Mouse (Mus musculus): ENCODE results near the gene Il27ra.
"Not testable (repeated sequence)": the region's sequence is repeated elsewhere in the genome, so short reads cannot be mapped to it uniquely, and the experiment has no call there.

Il27ra gene

DNA sequence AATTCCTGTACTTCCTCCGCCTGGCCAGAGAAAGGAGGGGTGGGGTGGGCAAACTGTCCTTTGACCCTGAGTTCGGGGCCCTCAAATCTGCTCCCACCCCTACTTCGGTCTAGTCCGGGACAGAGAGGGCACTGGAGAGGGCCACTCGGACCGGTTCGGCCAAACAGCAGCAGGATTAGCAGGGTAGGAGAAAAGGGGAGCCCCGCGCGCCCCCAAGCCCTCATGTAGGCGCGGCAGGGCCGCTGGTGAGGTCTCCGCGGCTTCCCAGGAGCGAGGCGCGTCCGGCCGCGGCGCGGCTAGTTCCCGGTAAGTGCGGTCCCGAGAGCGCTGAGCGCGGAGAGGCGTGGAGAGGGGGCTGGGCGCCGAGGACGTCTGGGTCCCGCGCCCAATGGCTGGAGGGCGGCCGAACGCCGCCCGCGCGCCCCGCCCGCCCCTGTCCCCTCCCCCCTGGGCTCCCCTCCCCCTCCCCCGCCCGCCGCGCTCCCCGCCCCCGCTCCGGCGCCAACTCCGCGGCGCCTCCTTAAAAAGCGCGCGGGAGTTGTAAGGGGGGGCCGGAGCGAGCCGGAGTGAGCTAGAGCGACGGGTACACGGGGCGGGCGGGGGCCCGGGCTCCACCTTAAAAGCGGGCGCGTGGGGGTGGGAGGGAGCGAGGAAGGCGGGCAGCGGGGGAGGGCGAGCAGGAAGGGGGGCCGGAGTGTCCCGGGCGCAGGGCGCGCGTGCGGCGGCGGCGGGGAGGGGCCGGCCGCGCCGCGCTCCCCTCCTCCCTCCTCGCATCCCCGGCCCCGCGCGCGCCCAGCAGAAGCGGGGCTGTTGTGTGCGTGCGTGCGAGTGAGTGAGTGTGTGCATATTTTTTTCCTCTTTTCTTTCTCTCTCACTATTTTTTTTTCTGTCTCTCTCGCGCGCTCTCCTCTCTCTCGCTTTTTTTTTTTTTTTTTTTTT lies 45.6 kb downstream of the Il27ra start:
- DNase-seq (ENCODE audit: low read depth, low spot score): peak; percentile 91

DNA sequence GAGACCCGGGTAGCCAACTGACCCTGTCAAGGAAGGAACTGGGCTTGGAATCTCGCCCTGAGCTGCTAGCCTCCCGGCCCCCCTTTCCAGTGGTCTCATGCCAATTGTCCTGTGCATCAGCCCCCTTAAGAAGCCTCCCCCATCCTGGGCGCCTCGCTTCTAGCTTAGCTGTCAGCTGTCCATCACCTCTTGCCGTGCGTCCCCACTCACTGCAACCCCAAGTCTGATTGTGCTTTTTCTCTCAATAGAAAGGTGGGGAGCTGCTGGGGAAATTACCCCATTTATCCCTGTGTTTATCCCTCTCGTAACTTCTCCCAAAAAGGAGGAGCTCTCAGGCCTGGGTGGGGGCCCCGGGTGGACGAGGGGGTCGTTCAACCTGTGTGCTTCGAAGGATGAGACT lies 46.4 kb downstream of the Il27ra start:
- DNase-seq (ENCODE audit: low read depth, low spot score): no peak

DNA sequence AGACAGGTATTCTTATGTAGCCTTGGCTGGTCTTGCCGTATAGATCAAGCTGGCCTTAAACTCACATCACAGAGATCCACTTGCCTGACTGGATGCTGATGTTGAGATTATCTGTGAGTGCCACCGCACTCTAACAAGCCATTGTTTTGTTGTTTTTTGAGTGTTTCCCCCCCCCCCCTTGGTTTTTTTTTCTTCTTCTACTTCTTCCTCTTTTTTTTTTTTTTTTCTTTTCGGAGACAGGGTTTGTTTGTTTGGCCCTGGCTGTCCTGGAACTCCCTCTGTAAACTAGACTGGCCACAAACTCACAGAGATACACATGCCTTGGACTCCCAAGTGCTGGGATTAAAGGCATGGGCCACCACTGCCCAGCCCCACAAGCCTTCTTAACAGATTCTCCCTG lies 48.4 kb downstream of the Il27ra start:
- no peak for DNase-seq (ENCODE audit: low read depth, low spot score)

DNA sequence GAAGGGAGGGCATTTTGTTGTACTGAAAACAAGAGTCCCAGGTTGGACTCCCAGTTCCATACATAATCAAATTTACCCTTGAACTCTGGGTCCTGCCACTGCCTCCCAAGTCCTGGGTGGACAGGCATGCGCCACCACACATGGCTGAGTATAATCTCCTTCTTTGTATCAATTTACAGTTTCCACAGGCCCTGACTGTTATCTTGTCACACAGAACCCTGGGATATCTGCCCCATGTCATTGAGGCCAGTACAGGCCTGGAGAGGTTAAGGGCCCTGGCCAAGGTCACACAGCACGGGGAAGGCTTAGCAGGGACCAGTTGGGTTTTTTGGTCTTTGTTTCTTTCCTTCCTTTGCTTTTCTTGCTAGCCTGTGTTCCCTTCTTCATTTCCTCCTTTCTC lies 49.9 kb downstream of the Il27ra start:
- DNase-seq (ENCODE audit: low read depth, low spot score): no peak

DNA sequence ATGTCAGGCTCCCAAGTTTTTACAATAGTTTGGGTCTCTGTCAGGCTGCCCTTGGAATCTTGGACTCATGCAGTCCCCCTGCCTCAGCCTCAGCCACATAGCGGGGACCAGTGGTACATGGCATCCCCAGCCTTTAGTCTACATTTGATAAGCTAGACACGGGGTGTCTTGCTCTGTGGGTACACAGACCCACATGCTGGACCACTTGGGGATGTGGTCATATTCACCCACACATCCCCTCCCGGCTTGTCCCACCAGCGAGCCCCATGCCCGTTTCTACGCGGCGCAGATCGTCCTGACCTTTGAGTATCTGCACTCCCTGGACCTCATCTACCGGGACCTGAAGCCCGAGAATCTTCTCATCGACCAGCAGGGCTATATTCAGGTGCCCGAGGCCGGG lies 52.2 kb downstream of the Il27ra start:
- no peak for DNase-seq (ENCODE audit: low read depth, low spot score)

DNA sequence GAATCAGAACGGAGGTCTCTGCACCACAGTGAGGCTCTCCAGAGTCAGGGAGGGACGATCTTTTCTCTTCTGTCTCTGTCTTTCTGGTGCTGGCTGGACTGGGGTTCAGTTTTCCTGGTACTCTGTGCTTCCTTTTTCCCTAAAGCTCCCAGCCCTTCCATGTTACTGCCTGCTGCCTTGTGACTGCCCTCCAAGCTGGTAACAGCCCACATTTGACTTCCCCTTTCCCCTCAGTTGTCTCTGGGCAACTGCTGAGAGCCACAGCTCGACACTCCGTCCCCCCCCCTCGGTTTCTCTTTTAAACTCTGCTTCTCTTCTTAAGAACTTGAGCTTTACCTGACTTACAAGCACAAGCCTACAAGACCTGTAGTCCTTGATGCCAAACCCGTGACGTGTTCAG lies 53.1 kb downstream of the Il27ra start:
- DNase-seq (ENCODE audit: low read depth, low spot score): peak; percentile 68

DNA sequence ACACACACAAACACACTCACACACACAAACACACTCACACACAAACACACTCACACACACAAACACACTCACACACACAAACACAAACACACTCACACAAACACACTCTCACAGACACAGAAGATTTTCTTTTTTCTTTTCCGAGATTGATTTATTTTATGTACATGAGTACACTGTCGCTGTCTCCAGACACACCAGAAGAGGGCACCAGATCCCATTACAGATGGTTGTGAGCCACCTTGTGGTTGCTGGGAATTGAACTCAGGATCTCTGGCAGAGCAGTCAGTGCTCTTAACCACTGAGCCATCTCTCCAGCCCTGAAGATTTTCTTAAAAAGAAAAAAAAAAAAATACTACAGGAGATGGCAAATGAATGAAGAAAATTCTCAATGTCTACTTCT lies 59.2 kb downstream of the Il27ra start:
- DNase-seq (ENCODE audit: low read depth, low spot score): not testable (repeated sequence)

DNA sequence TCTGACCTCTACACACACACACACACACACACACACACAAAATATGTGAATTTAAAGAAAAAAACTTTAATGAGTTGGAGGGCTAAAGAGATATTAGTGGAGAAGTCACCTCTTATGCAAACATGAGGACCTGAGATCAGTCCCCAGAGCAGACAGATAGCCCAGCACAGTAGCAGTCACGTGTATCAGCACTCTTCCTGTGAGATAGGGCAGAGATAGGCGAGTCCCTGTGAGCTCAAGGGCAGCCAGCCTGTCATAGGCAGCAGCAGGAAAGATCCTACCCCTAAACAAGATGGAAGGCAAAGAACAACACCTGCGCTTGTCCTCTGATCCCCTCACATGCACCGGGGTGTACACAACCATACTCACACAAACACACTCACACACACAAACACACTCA lies 59.9 kb downstream of the Il27ra start:
- no peak for DNase-seq (ENCODE audit: low read depth, low spot score)

DNA sequence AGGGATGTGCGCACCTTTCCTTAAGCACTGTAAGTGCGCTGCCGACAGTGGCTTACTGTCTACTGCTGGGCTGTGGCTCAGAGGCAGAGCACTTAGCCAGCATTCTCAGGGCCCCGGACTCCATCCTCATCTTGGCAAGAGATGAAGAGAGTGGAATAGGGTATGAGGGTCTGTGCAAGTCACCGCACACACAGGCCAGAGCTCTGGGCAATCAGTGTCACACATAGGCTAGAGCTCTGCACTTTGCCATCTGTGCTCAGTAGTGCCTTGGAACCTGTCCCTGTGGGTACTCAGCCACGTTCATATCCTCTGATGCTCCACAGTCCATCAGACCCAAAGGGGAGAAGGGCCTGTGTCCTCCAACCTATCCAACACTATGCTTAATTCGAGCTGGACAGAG lies 60.9 kb downstream of the Il27ra start:
- DNase-seq (ENCODE audit: low read depth, low spot score): no peak

DNA sequence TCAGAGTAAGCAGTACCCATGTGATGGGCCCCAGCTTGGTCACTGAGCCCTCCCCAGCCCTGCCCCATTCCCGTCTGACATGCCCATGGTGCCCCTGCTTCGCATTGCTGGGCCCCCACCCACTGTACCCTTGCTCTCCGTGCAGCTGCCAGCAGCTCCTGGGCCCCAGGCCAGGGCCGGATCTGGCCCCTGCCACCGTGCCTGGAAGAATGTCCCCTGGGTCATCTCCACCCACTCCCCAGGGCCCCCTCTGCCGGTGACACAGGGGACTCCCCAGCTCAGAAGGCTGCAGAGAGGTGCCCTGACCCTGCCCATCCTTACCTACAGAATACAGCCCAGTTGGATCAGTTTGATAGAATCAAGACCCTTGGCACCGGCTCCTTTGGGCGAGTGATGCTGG lies 61.5 kb downstream of the Il27ra start:
- DNase-seq (ENCODE audit: low read depth, low spot score): no peak
